Mouse (Mus musculus) liver, embryonic 12.5 days (tissue): ENCODE data around the gene Tnni3k. TPM values are rescaled to one million over a fixed set of nuclear protein-coding genes. Genes with fewer than 3 reads are reported as not detected.
A peak's percentile ranks its signal among the peaks of the same experiment; 100 is the strongest.

Experiments used
- ATAC-seq: fragments of 200-750 bp; cut with Nextera tagmentation; 2 replicates; pipeline ENCODE4 v1.8.0; 2017; ENCODE audit warnings: moderate number of reproducible peaks, mild to moderate bottlenecking, moderate library complexity
- H3K27ac ChIP-seq: fragments of 300-500 bp; sonication (generic); 2 replicates; pipeline ENCODE4 v1.5.1; 2016; ENCODE audit warnings: mild to moderate bottlenecking
- H3K27me3 ChIP-seq: fragments of 300-500 bp; sonication (generic); replicated peaks from 2 replicates; pipeline ENCODE4 v1.6.1; 2016; ENCODE audit warnings: mild to moderate bottlenecking, moderate library complexity
- H3K36me3 ChIP-seq: fragments of 300-500 bp; sonication (generic); 2 replicates; pipeline ENCODE4 v1.6.1; 2016; ENCODE audit warnings: mild to moderate bottlenecking, moderate library complexity
- H3K4me1 ChIP-seq: fragments of 300-500 bp; sonication (generic); 2 replicates; pipeline ENCODE4 v1.6.1; 2016
- H3K4me2 ChIP-seq: fragments of 300-500 bp; sonication (generic); 2 replicates; pipeline ENCODE4 v1.6.1; 2016; ENCODE audit warnings: mild to moderate bottlenecking, moderate library complexity
- H3K4me3 ChIP-seq: fragments of 300-500 bp; sonication (generic); 2 replicates; pipeline ENCODE4 v1.5.1; 2016; ENCODE audit warnings: mild to moderate bottlenecking, moderate library complexity
- H3K9ac ChIP-seq: fragments of 300-500 bp; sonication (generic); 2 replicates; pipeline ENCODE4 v1.6.1; 2016; ENCODE audit warnings: mild to moderate bottlenecking, moderate library complexity
- H3K9me3 ChIP-seq: fragments of 300-500 bp; sonication (generic); replicated peaks from 2 replicates; pipeline ENCODE4 v1.6.1; 2016; ENCODE audit warnings: mild to moderate bottlenecking, moderate library complexity
- WGBS: fragments of 180-500 bp; shearing (Covaris S2); methylation state at CpG from one replicate; pipeline ENCODE4 v1.1.7; 2016; ENCODE audit not compliant: insufficient replicate concordance; 5-methylcytosine and 5-hydroxymethylcytosine counted together
- polyA plus RNA-seq: library from polyadenylated mRNA; unstranded; fragments of >200 nt; fragmentation: Nextera tagmentation; extraction: Ambion mirVana; gene quantifications from 2 replicates; pipeline ENCODE4 v1.2.1, GENCODE M21; 2016

The Tnni3k gene
- polyA plus RNA-seq, 1 experiment from 2014 or later: not detected

GRCm38 (mm10) chr3:154816801-154817625, 238.2 kb downstream of the Tnni3k start:
- ATAC-seq: no peak
- Histone ChIP-seq H3K4me3 (no peak overlapping the region), H3K27ac (no peak overlapping the region), H3K36me3 (no peaks in the 10 kb centered on the region), H3K4me2 (no peak overlapping the region), H3K9ac (no peak overlapping the region), H3K9me3 (no peaks in the 10 kb centered on the region), H3K27me3 (peaks cover 4% of the 10 kb centered on the region; the same call in 1 of the 2 replicates), H3K4me1 (no peaks in the 10 kb centered on the region)
- WGBS: 40% methylated on average over 19 of the region's 19 CpGs

- no peak overlapping the region for H3K27ac ChIP-seq
- 52% methylated on average over 3 of the region's 3 CpGs for WGBS
- no peak for ATAC-seq
These were observed 239.0 kb downstream of the Tnni3k start for GRCm38 (mm10) chr3:154816231-154816630.

GRCm38 (mm10) chr3:154815606-154816005, 239.6 kb downstream of the Tnni3k start:
- no peaks in the 10 kb centered on the region for H3K4me1 ChIP-seq
- H3K9me3 ChIP-seq: no peaks in the 10 kb centered on the region
- no peak overlapping the region for H3K4me2 ChIP-seq
- ATAC-seq: no peak
- no peak overlapping the region for H3K27ac ChIP-seq
- peaks cover 4% of the 10 kb centered on the region; the same call in 1 of the 2 replicates for H3K27me3 ChIP-seq
- no peak overlapping the region for H3K9ac ChIP-seq
- no peaks in the 10 kb centered on the region for H3K36me3 ChIP-seq
- 42% methylated on average over 2 of the region's 2 CpGs for WGBS
- no peak overlapping the region for H3K4me3 ChIP-seq

More at GRCm38 (mm10) chr3:154816231-154816630, 239.0 kb downstream of the Tnni3k start:
- Histone ChIP-seq H3K4me1 (no peaks in the 10 kb centered on the region), H3K27me3 (peaks cover 4% of the 10 kb centered on the region; the same call in 1 of the 2 replicates), H3K4me2 (no peak overlapping the region), H3K36me3 (no peaks in the 10 kb centered on the region), H3K9me3 (no peaks in the 10 kb centered on the region), H3K9ac (no peak overlapping the region), H3K4me3 (no peak overlapping the region)

GRCm38 (mm10) chr3:154812893-154813292, 242.3 kb downstream of the Tnni3k start:
- Histone ChIP-seq H3K4me1 (no peaks in the 10 kb centered on the region), H3K27ac (no peak overlapping the region), H3K27me3 (peaks cover 8% of the 10 kb centered on the region; the same call in 1 of the 2 replicates), H3K36me3 (no peaks in the 10 kb centered on the region), H3K9ac (no peak overlapping the region), H3K9me3 (no peaks in the 10 kb centered on the region), H3K4me3 (no peak overlapping the region), H3K4me2 (no peak overlapping the region)
- ATAC-seq: 0 out of 2 replicates have a peak, but pooled peaks have one; percentile 18
- 30% methylated on average over 1 of the region's 1 CpGs for WGBS

- 60% methylated on average over 9 of the region's 9 CpGs for whole genome bisulfite sequencing
- Histone ChIP-seq H3K27me3 (0 out of 2 replicates have a peak, but pooled peaks cover 7% of the 10 kb centered on the region), H3K9ac (no peak overlapping the region), H3K4me2 (no peak overlapping the region), H3K4me3 (no peak overlapping the region), H3K27ac (no peak overlapping the region), H3K4me1 (no peaks in the 10 kb centered on the region), H3K36me3 (no peaks in the 10 kb centered on the region), H3K9me3 (no peaks in the 10 kb centered on the region)
- no peak for ATAC-seq
These were observed 243.4 kb downstream of the Tnni3k start for GRCm38 (mm10) chr3:154811833-154812232.

- WGBS: 48% methylated on average over 9 of the region's 9 CpGs
- Histone ChIP-seq H3K9ac (no peak overlapping the region), H3K4me3 (no peak overlapping the region), H3K9me3 (no peaks in the 10 kb centered on the region), H3K27ac (no peak overlapping the region), H3K27me3 (0 out of 2 replicates have a peak, but pooled peaks cover 4% of the 10 kb centered on the region), H3K4me1 (no peaks in the 10 kb centered on the region), H3K4me2 (no peak overlapping the region), H3K36me3 (no peaks in the 10 kb centered on the region)
- ATAC-seq: no peak
These were observed 243.9 kb downstream of the Tnni3k start for GRCm38 (mm10) chr3:154811281-154811680.

GRCm38 (mm10) chr3:154810273-154810870, 244.8 kb downstream of the Tnni3k start:
- H3K27ac ChIP-seq: no peak overlapping the region
- WGBS: 58% methylated on average over 7 of the region's 7 CpGs
- H3K4me1 ChIP-seq: no peaks in the 10 kb centered on the region
- no peak overlapping the region for H3K4me2 ChIP-seq
- no peak overlapping the region for H3K4me3 ChIP-seq
- 0 out of 2 replicates have a peak, but pooled peaks cover 4% of the 10 kb centered on the region for H3K27me3 ChIP-seq
- no peaks in the 10 kb centered on the region for H3K9me3 ChIP-seq
- no peaks in the 10 kb centered on the region for H3K36me3 ChIP-seq
- H3K9ac ChIP-seq: no peak overlapping the region
- ATAC-seq: no peak

- 30% methylated on average over 7 of the region's 7 CpGs for WGBS
- Histone ChIP-seq H3K4me1 (no peaks in the 10 kb centered on the region), H3K4me3 (no peak overlapping the region), H3K4me2 (no peak overlapping the region), H3K9ac (no peak overlapping the region), H3K27me3 (0 out of 2 replicates have a peak, but pooled peaks cover 4% of the 10 kb centered on the region), H3K9me3 (no peaks in the 10 kb centered on the region), H3K36me3 (no peaks in the 10 kb centered on the region), H3K27ac (no peak overlapping the region)
- ATAC-seq: no peak
These were observed 248.6 kb downstream of the Tnni3k start for GRCm38 (mm10) chr3:154806626-154807025.

- Histone ChIP-seq H3K27ac (no peak overlapping the region), H3K4me1 (no peaks in the 10 kb centered on the region), H3K27me3 (no peaks in the 10 kb centered on the region), H3K9ac (no peak overlapping the region), H3K36me3 (no peaks in the 10 kb centered on the region), H3K9me3 (no peaks in the 10 kb centered on the region), H3K4me2 (no peak overlapping the region), H3K4me3 (no peak overlapping the region)
- no peak for ATAC-seq
- 71% methylated on average over 8 of the region's 8 CpGs for WGBS
These were observed 254.2 kb downstream of the Tnni3k start for GRCm38 (mm10) chr3:154800888-154801429.

GRCm38 (mm10) chr3:154800454-154800853, 254.8 kb downstream of the Tnni3k start:
- H3K36me3 ChIP-seq: no peaks in the 10 kb centered on the region
- H3K4me2 ChIP-seq: no peak overlapping the region
- 68% methylated on average over 8 of the region's 8 CpGs for WGBS
- H3K27me3 ChIP-seq: no peaks in the 10 kb centered on the region
- no peak overlapping the region for H3K27ac ChIP-seq
- H3K4me3 ChIP-seq: no peak overlapping the region
- no peak overlapping the region for H3K9ac ChIP-seq
- H3K4me1 ChIP-seq: no peaks in the 10 kb centered on the region
- ATAC-seq: no peak
- no peaks in the 10 kb centered on the region for H3K9me3 ChIP-seq

- Histone ChIP-seq H3K4me2 (no peak overlapping the region), H3K4me1 (no peaks in the 10 kb centered on the region), H3K27me3 (no peaks in the 10 kb centered on the region), H3K4me3 (no peak overlapping the region), H3K9ac (no peak overlapping the region), H3K36me3 (no peaks in the 10 kb centered on the region), H3K9me3 (no peaks in the 10 kb centered on the region), H3K27ac (no peak overlapping the region)
- ATAC-seq: no peak
- WGBS: 72% methylated on average over 4 of the region's 4 CpGs
These were observed 256.4 kb downstream of the Tnni3k start for GRCm38 (mm10) chr3:154798806-154799205.

- Histone ChIP-seq H3K9me3 (no peaks in the 10 kb centered on the region), H3K27ac (no peak overlapping the region), H3K36me3 (no peaks in the 10 kb centered on the region), H3K27me3 (no peaks in the 10 kb centered on the region), H3K4me1 (no peaks in the 10 kb centered on the region), H3K4me2 (no peak overlapping the region), H3K4me3 (no peak overlapping the region), H3K9ac (no peak overlapping the region)
- WGBS: 65% methylated on average over 4 of the region's 4 CpGs
- no peak for ATAC-seq
These were observed 261.6 kb downstream of the Tnni3k start for GRCm38 (mm10) chr3:154793571-154793970.
